In genomic region chr4:119019013-119019781, GRCm38 (mm10) we compare ENCODE assay signal across 8 mouse cellular contexts. TPM values are rescaled to one million over a fixed set of nuclear protein-coding genes. Genes with fewer than 3 reads are reported as not detected.
DNase-seq lines count a peak whose midpoint lies in the region; ATAC-seq and TF ChIP-seq lines count a peak whose summit lies in the region.

No protein-coding gene starts in this region.

- no peak for TF ChIP-seq CTCF in testis, adult 2 months (IDR thresholded peaks at IDR 0.05; ENCODE audit: control insufficient read depth, insufficient read depth, insufficient replicate concordance, low read depth, low read length)
- TF ChIP-seq CTCF in liver, embryonic 14.5 days (IDR thresholded peaks at IDR 0.05; ENCODE audit: low read depth) = peak; percentile 23; the same call in 1 of the 2 replicates
- TF ChIP-seq CTCF in thymus, adult 2 months (IDR thresholded peaks at IDR 0.05; ENCODE audit: borderline replicate concordance, control insufficient read depth, extremely low read depth, insufficient read depth, low read length, poor library complexity) = no peak

- H3K9ac ChIP-seq in liver, embryonic 14.5 days (replicated peaks) = peak overlapping the region; percentile 85

- no peak overlapping the region for H3K27ac ChIP-seq in testis, adult 2 months (ENCODE audit: control insufficient read depth, insufficient read depth, low read depth, low read length)
- H3K27ac ChIP-seq in liver, embryonic 14.5 days = peak overlapping the region; percentile 99
- no peak overlapping the region for H3K27ac ChIP-seq in thymus, adult 2 months (ENCODE audit: control insufficient read depth, insufficient read depth, low read length)

- peak overlapping the region; percentile 73 for H3K4me2 ChIP-seq in liver, embryonic 14.5 days (ENCODE audit: low read depth)

- 24% methylated on average over 12 of the region's 12 CpGs for WGBS in liver, embryonic 14.5 days (ENCODE audit: insufficient replicate concordance)
- 43% methylated on average over 12 of the region's 12 CpGs for WGBS in thymus, adult 2 months

- TF ChIP-seq EP300 in liver, embryonic 14.5 days (IDR thresholded peaks at IDR 0.05; ENCODE audit: low read depth) = peak; percentile 64

- peak overlapping the region; percentile 53 for H3K4me3 ChIP-seq in testis, adult 2 months (ENCODE audit: control insufficient read depth, low read depth, low read length)
- peak overlapping the region in 1 of 2 experiments; percentile 26; a peak in 3 of 4 replicates for H3K4me3 ChIP-seq in liver, embryonic 14.5 days (ENCODE audit: insufficient read depth in 1 of 2, low read depth in 2 of 2, low read length in 2 of 2)
- no peak overlapping the region for H3K4me3 ChIP-seq in thymus, adult 2 months (ENCODE audit: control insufficient read depth, insufficient read depth, low read length)

- H3K27me3 ChIP-seq in testis, adult 2 months (ENCODE audit: control insufficient read depth, insufficient read depth, low read length) = no peaks in the 10 kb centered on the region
- no peaks in the 10 kb centered on the region for H3K27me3 ChIP-seq in liver, embryonic 14.5 days (ENCODE audit: control insufficient read depth, insufficient read depth, low read length)
- no peaks in the 10 kb centered on the region for H3K27me3 ChIP-seq in thymus, adult 2 months (ENCODE audit: control insufficient read depth, insufficient read depth, low read length)

- H3K4me1 ChIP-seq in testis, adult 2 months (ENCODE audit: control insufficient read depth, insufficient read depth, low read length) = no peaks in the 10 kb centered on the region; the same call in 1 of the 2 replicates
- H3K4me1 ChIP-seq in liver, embryonic 14.5 days (replicated peaks; ENCODE audit: control insufficient read depth in 2 of 2, insufficient read depth in 2 of 2, low read length in 1 of 2) = peaks cover 55 to 62% of the 10 kb centered on the region in 2 experiments
- no peaks in the 10 kb centered on the region for H3K4me1 ChIP-seq in thymus, adult 2 months (replicated peaks; ENCODE audit: control insufficient read depth, insufficient read depth, low read length)

- DNase-seq in testis, postnatal 14 days (ENCODE audit: low spot score) = no peak
- DNase-seq in liver, embryonic 14.5 days (ENCODE audit: low read depth in 3 of 3, low spot score in 3 of 3) = peak; percentile 56 to 63 (median 60)
- DNase-seq in ovary, postnatal 14 days (ENCODE audit: low spot score) = no peak
- DNase-seq in thymus, postnatal 25 days = no peak
- DNase-seq in thymus, adult 2 months = no peak
- no peak for DNase-seq in urinary bladder, adult 2 months (ENCODE audit: low spot score)

- no peaks in the 10 kb centered on the region for H3K9me3 ChIP-seq in liver, embryonic 14.5 days (ENCODE audit: control insufficient read depth, low read length)

- ATAC-seq in granulocyte monocyte progenitor cell, adult 5-6 weeks (replicated peaks; ENCODE audit: poor library complexity, severe bottlenecking) = 0 out of 2 replicates have a peak, but pooled peaks have one; percentile 25
- ATAC-seq in liver, embryonic 14.5 days (ENCODE audit: insufficient read depth) = peak; percentile 72

- no peak for TF ChIP-seq POLR2A in testis, adult 2 months (IDR thresholded peaks at IDR 0.05; ENCODE audit: control insufficient read depth, low read depth, low read length)
- TF ChIP-seq POLR2A in thymus, adult 2 months (IDR thresholded peaks at IDR 0.05; ENCODE audit: control insufficient read depth, extremely low read depth, insufficient read depth, low read length, poor library complexity) = no peak

- H3K36me3 ChIP-seq in testis, adult 2 months (ENCODE audit: control insufficient read depth, insufficient read depth, low read length) = no peaks in the 10 kb centered on the region
- H3K36me3 ChIP-seq in liver, embryonic 14.5 days (replicated peaks; ENCODE audit: control insufficient read depth, insufficient read depth, low read depth) = no peaks in the 10 kb centered on the region
- no peaks in the 10 kb centered on the region for H3K36me3 ChIP-seq in thymus, adult 2 months (ENCODE audit: control insufficient read depth, insufficient read depth, low read length)

RNA-seq across cellular contexts. Expression of gene Lao1, which starts 57.8 kb away (rescaled TPM):
- 0.09 and 0.14 TPM in 2 replicates for polyA plus RNA-seq in testis, adult 2 months (2012; rRNA removed)
- total RNA-seq in granulocyte monocyte progenitor cell, adult 5-6 weeks (2014; fragmentation: Nextera tagmentation) = not detected in 2 replicates
- total RNA-seq in granulocyte monocyte progenitor cell, adult 5-6 weeks (2017) = not detected in 2 replicates
- polyA plus RNA-seq in liver, embryonic 14.5 days (2012; rRNA removed) = not detected in 2 replicates
- not detected in 2 replicates for polyA plus RNA-seq in liver, embryonic 14.5 days (2014; fragmentation: Nextera tagmentation; extraction: Ambion mirVana)
- 0.10 and 0.18 TPM in 2 replicates for polyA plus RNA-seq in thymus, adult 2 months (2012; rRNA removed)
- polyA plus RNA-seq in urinary bladder, adult 2 months (2012; rRNA removed) = 0.08 and 0.27 TPM in 2 replicates

Comparison
In these comparisons a context has a peak if more than half of its experiments do, and no peak if none do; other contexts are left out.
1. DNase-seq: peak in liver, embryonic 14.5 days (3 of 3); none in testis, postnatal 14 days (single experiment), ovary, postnatal 14 days (single experiment), thymus, postnatal 25 days (single experiment), thymus, adult 2 months (single experiment) and urinary bladder, adult 2 months (single experiment).